Mouse (Mus musculus) hindbrain, postnatal 0 days (tissue): ENCODE measurements around the gene Igfbp4. TPM values are rescaled to one million over a fixed set of nuclear protein-coding genes. Genes with fewer than 3 reads are reported as not detected.

ENCODE experiments used
- ATAC-seq: fragments of 200-750 bp; cut with Nextera tagmentation; 2 replicates; pipeline ENCODE4 v1.8.0; 2017; ENCODE audit warnings: mild to moderate bottlenecking, moderate TSS enrichment, moderate library complexity
- DNase-seq: peaks from one replicate; pipeline ENCODE4 v3.0.0-alpha.2; 2015; ENCODE audit warnings: low spot score
- H3K27ac ChIP-seq: fragments of 300-500 bp; sonication (generic); 2 replicates; pipeline ENCODE4 v1.5.1; 2014; ENCODE audit warnings: mild to moderate bottlenecking
- H3K27me3 ChIP-seq: fragments of 300-500 bp; sonication (generic); 2 replicates; pipeline ENCODE4 v1.6.1; 2014; ENCODE audit warnings: low read length, mixed read lengths; ENCODE audit not compliant: insufficient read depth
- H3K36me3 ChIP-seq: fragments of 300-500 bp; sonication (generic); 2 replicates; pipeline ENCODE4 v1.6.1; 2014; ENCODE audit warnings: low read length, mixed read lengths; ENCODE audit not compliant: insufficient read depth
- H3K4me1 ChIP-seq: fragments of 300-500 bp; sonication (generic); 2 replicates; pipeline ENCODE4 v1.6.1; 2014; ENCODE audit warnings: antibody characterized with exemption, low read length, mixed read lengths; ENCODE audit not compliant: insufficient read depth
- H3K4me2 ChIP-seq: fragments of 300-500 bp; sonication (generic); 2 replicates; pipeline ENCODE4 v1.6.1; 2014; ENCODE audit warnings: low read depth, mild to moderate bottlenecking, low read length, moderate library complexity, mixed read lengths
- H3K4me3 ChIP-seq: fragments of 300-500 bp; sonication (generic); 2 replicates; pipeline ENCODE4 v1.5.1; 2014; ENCODE audit warnings: low read length
- H3K9ac ChIP-seq: fragments of 300-500 bp; sonication (generic); replicated peaks from 2 replicates; pipeline ENCODE4 v1.6.1; 2014; ENCODE audit warnings: mild to moderate bottlenecking, low read length, moderate library complexity, mixed read lengths
- H3K9me3 ChIP-seq: fragments of 300-500 bp; sonication (generic); 2 replicates; pipeline ENCODE4 v1.6.1; 2016; ENCODE audit warnings: low read length, mixed read lengths
- CTCF ChIP-seq: IDR thresholded peaks from 2 replicates; pipeline ENCODE4 v1.5.1; 2016; ENCODE audit warnings: antibody characterized with exemption, control low read depth, low read depth
- WGBS: fragments of 180-500 bp; shearing (Covaris S2); extraction: QIAGEN DNeasy Blood & Tissue Kit; methylation state at CpG from one replicate; pipeline ENCODE4 v1.1.7; 2014; 5-methylcytosine and 5-hydroxymethylcytosine counted together
- polyA plus RNA-seq: library from polyadenylated mRNA; unstranded; fragments of >200 nt; fragmentation: Nextera tagmentation; extraction: Ambion mirVana; gene quantifications from 2 replicates; pipeline ENCODE4 v1.2.1, GENCODE M21; 2015
- total RNA-seq: library from RNA; depleted of rRNA; stranded (reverse); fragments of >200 nt; gene quantifications from 2 replicates; pipeline ENCODE4 v1.2.3, GENCODE M21; 2014

The Igfbp4 gene
- total and polyA plus RNA-seq, 2 experiments from 2014 or later, result 81.3 to 103 TPM

DNA sequence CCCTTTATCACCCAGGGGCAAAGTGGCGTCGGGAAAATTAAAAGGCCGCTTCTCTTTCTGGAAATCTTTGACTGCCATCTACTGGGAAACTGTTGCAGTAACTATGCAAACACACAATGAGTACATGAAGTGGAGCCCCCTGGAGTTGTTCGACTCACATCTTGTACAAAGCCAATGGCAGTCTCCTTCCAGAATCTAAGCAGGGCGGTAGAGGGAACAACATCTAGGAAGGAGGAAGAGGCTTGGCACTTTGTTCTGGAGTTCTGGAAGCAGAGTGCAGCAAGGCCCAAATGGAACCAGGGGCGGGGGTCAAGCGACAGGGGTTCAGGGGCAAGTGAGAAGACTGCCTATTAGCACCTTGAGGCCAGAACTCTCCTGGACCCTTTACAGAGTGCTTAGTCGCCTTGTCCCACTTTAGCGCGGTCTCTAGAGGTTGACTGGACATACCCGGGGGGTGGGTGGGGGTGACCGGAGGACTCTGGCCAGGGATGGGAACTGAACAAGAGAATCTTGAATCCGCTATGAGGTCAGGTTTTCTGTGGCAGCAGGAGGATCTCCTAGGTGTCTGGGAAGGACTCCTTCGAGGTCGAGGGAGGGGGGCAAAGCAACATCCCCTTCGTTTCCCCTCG lies 584 bp upstream of the Igfbp4 start:
- Histone ChIP-seq H3K27me3 (no peaks in the 10 kb centered on the region), H3K9me3 (no peaks in the 10 kb centered on the region), H3K9ac (peak overlapping the region; percentile 70), H3K27ac (peak overlapping the region; percentile 68; the same call in 1 of the 2 replicates), H3K4me1 (peaks cover 12% of the 10 kb centered on the region), H3K4me2 (peak overlapping the region; percentile 99), H3K4me3 (peak overlapping the region; percentile 54), H3K36me3 (no peaks in the 10 kb centered on the region)
- ATAC-seq, result peak; percentile 46
- peak; percentile 86 for DNase-seq
- peak; percentile 80 for TF ChIP-seq CTCF
- 2% methylated on average over 17 of the region's 17 CpGs for WGBS

DNA sequence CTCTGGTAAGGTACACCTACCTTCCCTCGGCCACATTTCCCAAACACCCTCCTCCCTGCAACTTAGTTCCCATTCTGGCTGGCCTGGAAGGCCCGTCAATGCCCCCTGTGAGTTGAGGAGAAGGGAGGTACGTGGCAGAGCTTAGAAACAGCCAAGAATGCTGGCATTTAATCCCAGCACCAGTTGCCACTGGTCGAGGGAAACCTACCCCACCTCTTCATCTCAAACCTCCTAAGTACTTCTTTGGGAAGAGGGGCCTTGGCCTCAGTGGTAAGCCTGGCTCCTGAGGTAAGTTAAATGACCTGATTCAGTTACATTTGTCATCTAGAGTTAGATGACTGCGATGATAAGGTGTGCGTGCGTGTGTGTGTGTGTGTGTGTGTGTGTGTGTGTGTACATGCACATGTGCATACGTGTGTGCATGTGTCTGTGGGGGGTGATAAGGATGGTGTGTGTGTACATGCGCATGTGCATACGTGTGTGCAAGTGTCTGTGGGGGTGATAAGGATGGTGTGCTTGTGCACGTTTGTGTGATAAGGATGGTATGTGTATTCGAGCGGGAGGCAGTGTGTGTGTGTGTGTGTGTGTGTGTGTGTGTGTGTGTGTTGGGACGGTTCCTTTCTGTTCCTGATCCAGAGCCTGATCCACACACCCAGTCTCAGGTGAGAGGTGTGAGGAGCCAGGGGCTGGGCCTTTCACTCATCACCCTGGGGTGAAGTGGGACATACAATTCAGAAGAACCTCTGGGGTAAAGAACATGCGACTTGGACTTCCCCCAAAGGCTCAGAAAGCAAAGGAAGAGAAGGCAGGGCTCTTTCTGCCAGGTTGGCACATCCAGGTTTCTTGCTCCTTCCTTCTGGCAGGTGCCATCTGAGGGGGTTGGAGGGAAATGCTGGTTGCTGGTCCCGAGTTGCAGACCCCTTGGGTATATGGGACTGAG lies 1.1 kb downstream of the Igfbp4 start:
- Histone ChIP-seq H3K9me3 (no peaks in the 10 kb centered on the region), H3K4me3 (peak overlapping the region; percentile 54), H3K9ac (peak overlapping the region; percentile 70), H3K27ac (peak overlapping the region; percentile 68), H3K27me3 (no peaks in the 10 kb centered on the region), H3K36me3 (no peaks in the 10 kb centered on the region), H3K4me2 (peak overlapping the region; percentile 99), H3K4me1 (peaks cover 12% of the 10 kb centered on the region)
- TF ChIP-seq CTCF, result no peak
- WGBS, result 53% methylated on average over 16 of the region's 16 CpGs
- DNase-seq (no peak), ATAC-seq (no peak)

DNA sequence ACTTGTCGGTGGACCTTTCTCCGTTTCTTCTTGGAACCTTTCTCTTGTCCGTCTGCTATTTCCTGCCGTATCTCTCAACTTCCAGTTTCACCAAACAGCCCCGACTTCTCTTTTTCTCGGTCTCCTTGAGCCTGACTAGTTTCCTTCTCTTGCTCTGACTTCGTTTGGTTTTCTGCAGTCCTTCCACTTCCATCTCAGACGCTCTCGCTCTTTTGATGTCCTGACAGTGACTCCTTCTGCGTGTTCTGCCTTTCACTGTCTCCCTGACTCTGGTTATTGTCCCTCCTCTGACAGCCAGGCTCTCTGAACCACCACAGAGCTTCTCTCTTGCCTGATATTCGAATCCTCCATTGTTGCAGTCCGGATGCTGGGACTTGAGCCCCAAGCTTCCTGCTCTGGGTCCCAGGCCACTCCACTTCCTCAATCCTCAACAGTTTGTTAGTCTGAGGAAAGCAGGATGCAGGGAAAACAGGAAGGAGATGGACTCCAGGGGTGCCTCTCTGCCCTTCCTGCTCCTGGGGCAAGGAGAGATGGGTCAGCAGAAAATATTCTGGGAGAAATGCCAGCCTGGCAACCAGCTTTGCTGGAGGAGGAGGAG lies 1.9 kb downstream of the Igfbp4 start:
- Histone ChIP-seq H3K27me3 (no peaks in the 10 kb centered on the region), H3K27ac (peak overlapping the region; percentile 11; the same call in 1 of the 2 replicates), H3K4me3 (0 out of 2 replicates have a peak overlapping the region, but pooled peaks have one; percentile 54), H3K4me2 (peak overlapping the region; percentile 99), H3K9ac (no peak overlapping the region), H3K36me3 (no peaks in the 10 kb centered on the region), H3K4me1 (peaks cover 12% of the 10 kb centered on the region), H3K9me3 (no peaks in the 10 kb centered on the region)
- TF ChIP-seq CTCF, result no peak
- DNase-seq (no peak), ATAC-seq (no peak)
- WGBS, result 46% methylated on average over 12 of the region's 12 CpGs

DNA sequence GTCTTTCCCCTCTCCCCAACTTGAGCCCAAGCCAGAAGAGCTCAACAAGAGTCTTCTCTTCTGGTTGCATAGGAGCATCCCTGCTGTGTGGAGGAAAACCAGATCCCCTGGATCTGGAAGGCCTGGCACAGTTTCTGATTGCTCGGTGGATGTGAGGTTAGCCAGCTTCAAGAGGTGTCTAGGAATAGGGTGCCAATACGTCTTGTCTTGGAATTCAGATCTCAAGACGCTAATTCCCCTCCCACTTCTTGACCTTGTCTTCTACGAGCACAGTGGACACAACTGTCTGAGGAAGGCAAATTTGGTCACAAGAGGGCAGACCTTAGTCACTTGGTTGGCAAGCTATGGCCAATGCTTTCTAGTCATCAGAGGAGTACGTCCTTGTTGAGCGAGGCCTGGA lies 2.6 kb downstream of the Igfbp4 start:
- ATAC-seq (no peak), DNase-seq (no peak)
- Histone ChIP-seq H3K4me3 (no peak overlapping the region), H3K4me2 (no peak overlapping the region), H3K36me3 (no peaks in the 10 kb centered on the region), H3K27ac (no peak overlapping the region), H3K9ac (no peak overlapping the region), H3K4me1 (peaks cover 12% of the 10 kb centered on the region), H3K9me3 (no peaks in the 10 kb centered on the region), H3K27me3 (no peaks in the 10 kb centered on the region)
- WGBS, result 75% methylated on average over 6 of the region's 6 CpGs
- no peak for TF ChIP-seq CTCF

DNA sequence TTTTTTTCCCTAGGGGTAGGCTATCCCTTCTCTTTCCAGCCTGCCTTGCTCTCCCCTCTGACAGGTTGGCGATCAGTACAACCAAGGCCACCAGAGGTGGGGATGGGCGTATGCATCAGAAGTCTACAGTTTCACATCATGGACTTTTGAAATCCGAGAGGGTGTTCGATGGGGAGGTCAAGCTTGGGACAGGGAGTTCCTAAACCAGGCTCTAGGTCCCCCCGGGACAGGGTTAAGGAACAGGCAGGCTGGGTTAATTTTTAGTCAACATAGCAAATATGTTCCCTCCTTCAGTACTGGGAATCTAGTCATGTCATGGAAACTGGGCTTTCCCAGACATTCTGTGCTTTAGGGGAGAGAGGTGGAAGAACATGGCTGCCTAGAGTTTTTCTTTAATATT lies 3.3 kb downstream of the Igfbp4 start:
- Histone ChIP-seq H3K9me3 (no peaks in the 10 kb centered on the region), H3K4me2 (no peak overlapping the region), H3K4me1 (peaks cover 12% of the 10 kb centered on the region), H3K27ac (no peak overlapping the region), H3K9ac (no peak overlapping the region), H3K36me3 (no peaks in the 10 kb centered on the region), H3K27me3 (no peaks in the 10 kb centered on the region), H3K4me3 (no peak overlapping the region)
- DNase-seq (no peak), ATAC-seq (no peak)
- no peak for TF ChIP-seq CTCF
- 96% methylated on average over 5 of the region's 5 CpGs for WGBS

DNA sequence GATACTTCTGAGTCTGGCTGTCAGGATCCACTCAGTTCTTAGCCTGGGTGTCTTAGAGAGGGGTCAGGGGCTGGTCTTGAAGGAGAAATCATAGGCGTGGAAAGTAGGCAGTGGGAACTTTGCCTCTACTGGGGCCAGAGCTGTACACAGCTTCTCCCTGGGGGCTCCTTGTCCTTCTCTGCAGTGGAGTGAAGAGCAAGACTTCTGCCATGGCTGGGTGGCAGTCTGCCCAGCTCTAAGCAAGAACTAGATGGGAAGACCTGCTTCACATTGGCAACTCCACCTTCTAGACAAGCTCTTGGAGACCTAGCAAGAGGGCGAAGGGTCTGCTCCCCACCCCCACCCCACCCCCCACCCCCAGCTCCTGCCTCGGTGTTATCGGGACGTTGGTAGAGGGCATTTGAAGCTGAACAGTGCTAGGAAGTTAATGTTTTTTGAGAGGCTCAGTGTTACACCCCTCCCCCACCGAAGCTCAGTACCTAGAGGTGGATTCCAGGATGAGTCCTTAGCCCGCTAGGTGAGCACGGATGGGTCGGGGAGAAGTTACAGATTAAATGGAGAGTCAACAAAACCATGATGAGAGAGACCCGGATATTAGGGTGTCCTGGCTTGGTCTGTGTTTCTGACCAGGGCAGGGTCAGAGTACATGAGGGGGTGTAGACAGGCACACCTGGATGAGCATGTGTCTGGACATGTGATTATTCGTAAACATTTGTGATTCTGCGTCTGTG lies 4.3 kb downstream of the Igfbp4 start:
- Histone ChIP-seq H3K4me2 (no peak overlapping the region), H3K4me1 (peaks cover 10% of the 10 kb centered on the region), H3K9ac (no peak overlapping the region), H3K9me3 (no peaks in the 10 kb centered on the region), H3K36me3 (no peaks in the 10 kb centered on the region), H3K27ac (no peak overlapping the region), H3K4me3 (no peak overlapping the region), H3K27me3 (no peaks in the 10 kb centered on the region)
- no peak for ATAC-seq
- DNase-seq, result no peak
- no peak for TF ChIP-seq CTCF
- 91% methylated on average over 12 of the region's 12 CpGs for WGBS
